Mouse (Mus musculus) layer of hippocampus, adult 6 months (tissue): ENCODE measurements around the gene Smtnl1. TPM values are rescaled to one million over a fixed set of nuclear protein-coding genes. Genes with fewer than 3 reads are reported as not detected.

Source experiments
- long read RNA-seq, 2 experiments: library from polyadenylated mRNA; unstranded; transcript quantifications; one replicate each; pipeline ENCODE4 v2.0.0; 2019 to 2020
- polyA plus RNA-seq: library from polyadenylated mRNA; unstranded; fragments of <200 nt; fragmentation: Nextera tagmentation; gene quantifications from 2 replicates; pipeline ENCODE4 v1.2.3, GENCODE M21; 2021

Gene Smtnl1
- not detected in 2 replicates for polyA plus RNA-seq
- long read RNA-seq, experiment 1, result 0 reads
- long read RNA-seq, experiment 2, result 0 reads

DNA sequence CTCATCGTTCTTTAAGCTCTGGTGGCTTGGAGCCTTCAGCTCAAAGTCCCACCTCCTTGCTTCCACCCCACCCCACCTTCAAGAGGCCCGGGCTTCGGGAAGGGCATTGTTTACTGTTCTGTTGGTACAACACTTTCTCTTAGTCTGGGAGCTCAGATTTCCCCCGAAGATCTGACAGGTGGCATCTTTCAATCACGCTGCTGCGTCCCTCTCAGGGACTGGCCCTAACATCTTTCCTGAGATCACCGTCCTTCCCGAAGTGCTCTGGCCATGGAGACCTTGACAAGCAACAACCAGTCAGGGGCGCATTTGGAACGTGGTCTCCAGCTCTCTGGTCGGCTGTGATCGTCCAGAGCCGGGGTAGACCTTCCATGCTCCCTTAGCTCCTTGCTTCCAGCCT lies at the start of gene Smtnl1:
TSS of gene Smtnl1 (minus strand) at position 101 of the 400 bp plus-strand sequence.

DNA sequence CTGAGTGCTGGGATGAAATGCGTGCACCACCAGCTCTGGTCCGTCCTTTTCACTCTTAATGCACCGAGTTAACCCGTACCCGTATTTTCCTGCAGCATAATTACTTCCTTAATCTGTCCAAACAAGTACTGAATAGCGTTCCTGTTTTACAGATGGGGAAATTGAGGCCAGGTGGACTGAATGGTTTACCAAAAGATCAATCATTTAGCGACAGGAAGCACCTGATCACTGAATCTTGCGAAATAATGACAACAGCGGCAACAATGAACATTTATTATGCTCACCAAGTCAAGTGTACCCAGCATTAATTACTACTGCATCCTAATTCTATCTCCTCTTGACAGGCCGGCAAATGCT lies 16.1 kb upstream of the Smtnl1 start, which contains the start of gene Slc43a1:
TSS of gene Slc43a1 (plus strand) at position 258 of the 357 bp plus-strand sequence.

DNA sequence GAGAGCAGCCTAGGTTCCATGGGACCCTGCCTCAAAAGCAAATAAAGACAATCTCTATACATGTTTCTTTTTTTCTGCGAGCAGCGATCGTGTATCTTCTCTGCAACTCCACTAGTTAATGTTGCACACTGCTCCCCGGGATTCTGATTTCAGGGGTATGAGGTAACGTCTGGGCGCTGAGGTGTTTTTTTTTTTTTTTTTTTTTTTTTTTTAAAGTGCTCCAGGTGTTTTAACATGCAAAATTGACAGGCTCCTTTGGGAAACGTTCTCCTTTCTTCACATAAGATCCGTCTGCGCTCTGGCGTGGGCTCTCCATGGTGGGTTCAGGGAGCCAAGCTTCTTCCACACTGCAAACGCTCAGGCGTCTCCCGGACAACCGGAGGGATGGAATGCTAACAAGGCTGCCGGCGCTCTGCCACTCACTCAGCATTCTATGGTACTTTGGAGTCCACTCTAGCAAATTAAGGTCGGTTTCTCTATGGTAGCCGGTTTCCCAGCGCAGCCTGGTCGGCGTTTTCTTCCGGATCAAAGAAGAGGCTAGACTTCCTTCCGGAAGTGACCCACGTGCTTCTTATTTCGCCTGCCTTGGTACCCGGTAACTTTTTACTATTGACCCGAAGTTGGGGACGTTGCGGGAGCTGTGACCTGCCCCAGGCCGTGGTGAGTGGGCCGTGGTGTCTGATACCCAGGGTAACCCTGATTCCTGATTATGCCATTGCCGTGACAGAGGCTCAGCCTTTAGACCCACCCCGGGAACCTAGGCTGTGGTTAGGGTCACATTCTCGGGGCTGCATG lies 4.2 kb upstream of the Smtnl1 start, which contains the start of gene Timm10:
TSS of gene Timm10 (plus strand) at position 510 of the 795 bp plus-strand sequence.

DNA sequence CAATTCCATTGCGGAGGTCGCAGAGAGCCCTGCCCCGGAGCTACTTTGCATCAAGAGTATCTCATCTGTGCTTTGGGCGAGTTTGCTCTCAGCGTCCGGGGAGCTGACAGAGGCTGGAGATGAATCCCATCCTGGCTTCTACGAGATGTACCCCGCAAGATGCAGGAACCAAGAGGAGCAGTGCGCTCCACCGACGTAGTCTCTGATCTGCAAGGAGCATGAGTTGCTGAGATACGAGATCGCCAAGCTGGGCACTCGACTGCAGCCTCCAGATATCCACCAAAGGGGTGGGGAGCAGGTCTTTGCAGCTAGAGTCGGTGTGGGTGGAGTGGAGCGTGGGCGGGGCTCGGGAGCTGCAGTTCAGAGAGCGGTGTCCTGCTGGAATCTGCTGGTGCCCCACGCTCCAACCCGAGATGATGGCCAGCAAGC lies 23.9 kb downstream of the Smtnl1 start, which contains the start of gene Ube2l6:
TSS of gene Ube2l6 (plus strand) at position 336 of the 429 bp plus-strand sequence.

DNA sequence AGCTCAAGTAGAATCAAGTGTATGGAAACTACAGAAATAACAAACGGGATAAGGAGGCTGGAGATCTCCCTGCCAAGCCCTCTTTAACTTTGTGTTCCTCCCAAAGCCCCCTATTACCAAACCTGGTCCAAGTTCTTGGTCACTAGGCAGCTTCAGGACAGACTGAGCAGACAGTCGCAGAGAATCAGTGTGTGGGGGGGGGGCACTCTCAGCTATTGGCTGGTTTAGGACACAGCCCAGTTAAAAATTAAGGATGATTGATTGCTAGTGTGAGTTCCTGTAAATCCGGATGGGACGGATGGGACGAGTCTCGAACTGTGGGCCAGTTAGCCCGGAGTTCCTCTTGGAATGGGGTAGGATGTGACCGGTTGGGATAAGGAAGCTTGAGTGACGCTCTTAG lies 47.2 kb downstream of the Smtnl1 start, which contains the start of gene Serping1:
TSS of gene Serping1 (minus strand) at position 204 of the 400 bp plus-strand sequence.

Other genes with a start within 250 kb of the Smtnl1 start
- gene Ctnnd1, start 171.9 kb downstream of the Smtnl1 start, polyA plus RNA-seq, result 5.5 and 5.8 TPM in 2 replicates
- not detected in 2 replicates for gene Btbd18, start 163.6 kb downstream of the Smtnl1 start, polyA plus RNA-seq
- 85.4 and 90.3 TPM in 2 replicates for gene Selenoh, start 151.9 kb downstream of the Smtnl1 start, polyA plus RNA-seq
- not detected in 2 replicates for gene Gm28635, start 144.6 kb downstream of the Smtnl1 start, polyA plus RNA-seq
- gene Med19, start 144.2 kb downstream of the Smtnl1 start, polyA plus RNA-seq, result 11.1 and 12.4 TPM in 2 replicates
- gene Tmx2, start 143.5 kb downstream of the Smtnl1 start, polyA plus RNA-seq, result 308 and 351 TPM in 2 replicates
- 3.6 and 5.0 TPM in 2 replicates for gene Zdhhc5, start 107.5 kb downstream of the Smtnl1 start, polyA plus RNA-seq
- gene Clp1, start 95.3 kb downstream of the Smtnl1 start, polyA plus RNA-seq, result 10.0 and 11.4 TPM in 2 replicates
- gene Ypel4, start 88.6 kb downstream of the Smtnl1 start, polyA plus RNA-seq, result 18.0 and 19.5 TPM in 2 replicates
- 0.83 and 1.1 TPM in 2 replicates for gene Gm19426, start 79.0 kb downstream of the Smtnl1 start, polyA plus RNA-seq
- gene Serping1, start 47.2 kb downstream of the Smtnl1 start, polyA plus RNA-seq, result 10.7 and 12.8 TPM in 2 replicates
- 6.6 and 8.4 TPM in 2 replicates for gene Ube2l6, start 23.8 kb downstream of the Smtnl1 start, polyA plus RNA-seq
- 186 and 203 TPM in 2 replicates for gene Timm10, start 4.3 kb upstream of the Smtnl1 start, polyA plus RNA-seq
- 0.05 and 0.08 TPM in 2 replicates for gene Slc43a1, start 16.2 kb upstream of the Smtnl1 start, polyA plus RNA-seq
- gene Rtn4rl2, start 64.1 kb upstream of the Smtnl1 start, polyA plus RNA-seq, result 20.0 and 25.4 TPM in 2 replicates
- gene Slc43a3, start 113.9 kb upstream of the Smtnl1 start, polyA plus RNA-seq, result 0.73 and 0.92 TPM in 2 replicates
- gene Prg2, start 157.8 kb upstream of the Smtnl1 start, polyA plus RNA-seq, result not detected in 2 replicates
- gene Prg3, start 165.6 kb upstream of the Smtnl1 start, polyA plus RNA-seq, result not detected in 2 replicates
- 32.3 and 33.8 TPM in 2 replicates for gene Ssrp1, start 214.6 kb upstream of the Smtnl1 start, polyA plus RNA-seq
- gene P2rx3, start 214.8 kb upstream of the Smtnl1 start, polyA plus RNA-seq, result 0.38 and 0.70 TPM in 2 replicates
- 9.8 and 13.6 TPM in 2 replicates for gene Tnks1bp1, start 225.4 kb upstream of the Smtnl1 start, polyA plus RNA-seq